Mouse (Mus musculus) liver, embryonic 16.5 days (tissue): ENCODE results near the gene Pla2g1b. TPM values are rescaled to one million over a fixed set of nuclear protein-coding genes. Genes with fewer than 3 reads are reported as not detected.
A peak's percentile ranks its signal among the peaks of the same experiment; 100 is the strongest.

ENCODE experiments used
- ATAC-seq: fragments of 200-750 bp; cut with Nextera tagmentation; 2 replicates; pipeline ENCODE4 v1.8.0; 2017; ENCODE audit warnings: low read depth, mild to moderate bottlenecking, moderate number of reproducible peaks, moderate library complexity
- H3K27ac ChIP-seq: fragments of 300-500 bp; sonication (generic); 2 replicates; pipeline ENCODE4 v1.5.1; 2014; ENCODE audit warnings: mild to moderate bottlenecking, low read length
- H3K27me3 ChIP-seq: fragments of 300-500 bp; sonication (generic); 2 replicates; pipeline ENCODE4 v1.6.1; 2014; ENCODE audit warnings: low read depth, low read length, mixed read lengths; ENCODE audit not compliant: control insufficient read depth, insufficient read depth
- H3K36me3 ChIP-seq: fragments of 300-500 bp; sonication (generic); 2 replicates; pipeline ENCODE4 v1.6.1; 2014; ENCODE audit warnings: mild to moderate bottlenecking; ENCODE audit not compliant: control insufficient read depth, insufficient read depth
- H3K4me1 ChIP-seq: fragments of 300-500 bp; sonication (generic); 2 replicates; pipeline ENCODE4 v1.6.1; 2014; ENCODE audit warnings: low read depth, low read length, mixed read lengths; ENCODE audit not compliant: control insufficient read depth
- H3K4me2 ChIP-seq: fragments of 300-500 bp; sonication (generic); 2 replicates; pipeline ENCODE4 v1.6.1; 2014; ENCODE audit warnings: low read depth, low read length, mixed read lengths
- H3K4me3 ChIP-seq: fragments of 300-500 bp; sonication (generic); 2 replicates; pipeline ENCODE4 v1.5.1; 2014; ENCODE audit warnings: low read depth, mild to moderate bottlenecking, low read length
- H3K9ac ChIP-seq: fragments of 300-500 bp; sonication (generic); 2 replicates; pipeline ENCODE4 v1.6.1; 2014; ENCODE audit warnings: low read depth, low read length
- H3K9me3 ChIP-seq: fragments of 300-500 bp; sonication (generic); replicated peaks from 2 replicates; pipeline ENCODE4 v1.6.1; 2016; ENCODE audit warnings: low read length; ENCODE audit not compliant: control insufficient read depth
- WGBS: fragments of 180-500 bp; shearing (Covaris S2); extraction: QIAGEN DNeasy Blood & Tissue Kit; methylation state at CpG from one replicate; pipeline ENCODE4 v1.1.7; 2014; ENCODE audit not compliant: insufficient replicate concordance; 5-methylcytosine and 5-hydroxymethylcytosine counted together
- polyA plus RNA-seq: library from polyadenylated mRNA; unstranded; fragments of >200 nt; fragmentation: Nextera tagmentation; extraction: Ambion mirVana; gene quantifications from 2 replicates; pipeline ENCODE4 v1.2.1, GENCODE M21; 2015

The Pla2g1b gene
- polyA plus RNA-seq, 1 experiment from 2014 or later: not detected

GRCm38 (mm10) chr5:115487942-115488580 lies 22.0 kb downstream of the Pla2g1b start:
- Histone ChIP-seq H3K9ac (peak overlapping the region; percentile 87), H3K4me1 (peaks cover 38% of the 10 kb centered on the region), H3K9me3 (no peaks in the 10 kb centered on the region), H3K27me3 (no peaks in the 10 kb centered on the region), H3K36me3 (no peaks in the 10 kb centered on the region), H3K4me3 (no peak overlapping the region), H3K4me2 (peak overlapping the region; percentile 88), H3K27ac (0 out of 2 replicates have a peak overlapping the region, but pooled peaks have one; percentile 100)
- ATAC-seq: no peak
- WGBS: 54% methylated on average over 9 of the region's 9 CpGs

DNA sequence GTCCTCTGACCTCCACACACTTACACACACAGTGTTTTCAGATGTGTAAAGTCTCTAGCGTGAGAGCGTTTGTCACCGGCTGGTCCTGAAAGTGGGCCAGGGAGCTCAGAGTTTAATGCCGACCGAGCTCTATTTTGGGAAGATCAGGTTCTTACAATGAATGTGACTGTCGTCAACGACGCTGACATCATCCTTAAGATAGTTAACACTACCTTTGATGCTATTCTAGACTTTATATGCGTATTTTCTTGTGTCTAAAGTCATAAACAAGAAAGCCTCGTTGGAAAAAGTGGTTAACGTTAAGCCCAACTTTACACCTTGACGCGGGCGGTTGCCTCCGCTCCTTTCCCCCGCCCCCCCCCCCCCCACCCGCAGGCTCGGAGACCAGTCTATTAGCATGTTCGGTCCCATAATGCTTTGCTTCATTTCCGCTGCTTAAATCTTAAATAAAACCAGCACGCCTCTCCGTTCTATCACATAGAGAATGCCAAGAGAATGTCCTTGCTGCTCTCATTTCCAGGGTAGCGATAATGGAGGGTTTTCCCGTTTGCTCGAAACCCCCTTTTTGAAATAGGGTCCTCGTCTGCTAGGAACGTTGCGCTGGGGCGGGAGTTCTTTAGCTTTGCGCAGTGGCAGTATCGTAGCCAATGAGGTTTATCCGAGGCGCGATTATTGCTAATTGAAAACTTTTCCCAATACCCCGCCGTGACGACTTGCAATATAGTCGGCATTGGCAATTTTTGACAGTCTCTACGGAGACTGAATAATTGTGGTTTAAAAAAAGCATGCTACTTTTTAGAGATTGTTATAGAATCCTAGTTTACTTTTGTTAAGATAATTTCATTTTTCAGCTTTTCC lies 23.0 kb downstream of the Pla2g1b start:
- Histone ChIP-seq H3K9me3 (no peaks in the 10 kb centered on the region), H3K4me3 (peak overlapping the region; percentile 58), H3K9ac (peak overlapping the region; percentile 87), H3K27ac (peak overlapping the region; percentile 100), H3K4me2 (peak overlapping the region; percentile 88), H3K27me3 (no peaks in the 10 kb centered on the region), H3K4me1 (peaks cover 34% of the 10 kb centered on the region), H3K36me3 (no peaks in the 10 kb centered on the region)
- peak; percentile 73 for ATAC-seq
- WGBS: under 1% methylated on average over 39 of the region's 39 CpGs

- under 1% methylated on average over 50 of the region's 50 CpGs for WGBS
- H3K4me3 ChIP-seq: peak overlapping the region; percentile 58
- H3K9me3 ChIP-seq: no peaks in the 10 kb centered on the region
- H3K27me3 ChIP-seq: no peaks in the 10 kb centered on the region
- peak overlapping the region; percentile 100 for H3K27ac ChIP-seq
- H3K9ac ChIP-seq: peak overlapping the region; percentile 87
- peak overlapping the region; percentile 88 for H3K4me2 ChIP-seq
- H3K4me1 ChIP-seq: peaks cover 29% of the 10 kb centered on the region
- ATAC-seq: peak; percentile 80
- no peaks in the 10 kb centered on the region for H3K36me3 ChIP-seq
These were observed 23.9 kb downstream of the Pla2g1b start for GRCm38 (mm10) chr5:115489699-115490637.

DNA sequence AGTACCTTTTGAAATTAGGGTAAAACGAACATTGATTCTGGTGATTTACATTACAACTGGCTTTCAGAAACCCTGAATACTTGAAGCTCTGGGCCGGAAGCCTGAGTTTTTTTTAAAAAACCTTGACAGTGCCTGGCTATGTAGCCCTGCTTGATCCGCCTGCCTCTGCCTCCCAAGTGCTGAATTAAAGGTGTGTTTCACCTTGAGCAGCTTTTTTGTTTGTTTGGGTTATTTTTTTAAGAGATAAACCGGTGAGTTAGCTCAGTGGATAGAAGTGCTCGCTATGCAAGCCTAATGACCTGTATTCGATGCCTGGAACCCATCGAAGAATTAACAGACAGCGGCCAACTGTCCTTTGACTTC lies 24.6 kb downstream of the Pla2g1b start:
- peaks cover 28% of the 10 kb centered on the region for H3K4me1 ChIP-seq
- H3K27ac ChIP-seq: peak overlapping the region; percentile 100
- H3K27me3 ChIP-seq: no peaks in the 10 kb centered on the region
- peak overlapping the region; percentile 88 for H3K4me2 ChIP-seq
- peak overlapping the region; percentile 56 for H3K9ac ChIP-seq
- H3K9me3 ChIP-seq: no peaks in the 10 kb centered on the region
- H3K4me3 ChIP-seq: peak overlapping the region; percentile 25
- ATAC-seq: no peak
- WGBS: 6% methylated on average over 8 of the region's 8 CpGs
- H3K36me3 ChIP-seq: no peaks in the 10 kb centered on the region

DNA sequence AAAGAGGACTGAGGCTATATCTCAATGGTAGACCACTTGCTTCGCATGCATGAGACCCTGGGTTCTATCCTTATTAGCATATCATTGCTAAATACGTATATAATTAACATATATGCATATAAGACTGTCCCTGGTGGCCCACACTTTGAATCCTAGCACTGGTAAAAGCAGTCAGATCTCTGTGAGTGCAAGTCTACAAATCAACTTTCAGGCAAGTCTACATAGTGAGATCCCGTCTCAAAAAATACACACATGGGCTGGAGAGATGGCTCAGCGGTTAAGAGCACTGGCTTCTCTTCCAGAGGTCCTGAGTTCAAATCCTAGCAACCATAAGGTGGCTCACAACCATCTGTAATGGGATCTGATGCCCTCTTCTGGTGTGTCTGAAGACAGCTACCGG lies 25.0 kb downstream of the Pla2g1b start:
- no peak overlapping the region for H3K4me3 ChIP-seq
- WGBS: 24% methylated on average over 5 of the region's 5 CpGs
- H3K27ac ChIP-seq: peak overlapping the region; percentile 100
- peak overlapping the region; percentile 88 for H3K4me2 ChIP-seq
- no peaks in the 10 kb centered on the region for H3K9me3 ChIP-seq
- H3K36me3 ChIP-seq: no peaks in the 10 kb centered on the region
- peak overlapping the region; percentile 56 for H3K9ac ChIP-seq
- H3K4me1 ChIP-seq: peaks cover 28% of the 10 kb centered on the region
- ATAC-seq: no peak
- no peaks in the 10 kb centered on the region for H3K27me3 ChIP-seq

- ATAC-seq: no peak
- Histone ChIP-seq H3K36me3 (no peaks in the 10 kb centered on the region), H3K27ac (0 out of 2 replicates have a peak overlapping the region, but pooled peaks have one; percentile 17), H3K9me3 (no peaks in the 10 kb centered on the region), H3K27me3 (no peaks in the 10 kb centered on the region), H3K4me1 (peaks cover 28% of the 10 kb centered on the region), H3K9ac (peak overlapping the region; percentile 30), H3K4me3 (peak overlapping the region; percentile 22), H3K4me2 (peak overlapping the region; percentile 88)
- 5% methylated on average over 28 of the region's 28 CpGs for WGBS
These were observed 25.8 kb downstream of the Pla2g1b start for GRCm38 (mm10) chr5:115491771-115492322.

- ATAC-seq: no peak
- H3K4me2 ChIP-seq: no peak overlapping the region
- H3K4me1 ChIP-seq: peaks cover 28% of the 10 kb centered on the region
- no peaks in the 10 kb centered on the region for H3K9me3 ChIP-seq
- no peak overlapping the region for H3K27ac ChIP-seq
- no peaks in the 10 kb centered on the region for H3K27me3 ChIP-seq
- H3K36me3 ChIP-seq: no peaks in the 10 kb centered on the region
- 64% methylated on average over 6 of the region's 6 CpGs for WGBS
- no peak overlapping the region for H3K9ac ChIP-seq
- no peak overlapping the region for H3K4me3 ChIP-seq
These were observed 26.8 kb downstream of the Pla2g1b start for GRCm38 (mm10) chr5:115492711-115493335.

DNA sequence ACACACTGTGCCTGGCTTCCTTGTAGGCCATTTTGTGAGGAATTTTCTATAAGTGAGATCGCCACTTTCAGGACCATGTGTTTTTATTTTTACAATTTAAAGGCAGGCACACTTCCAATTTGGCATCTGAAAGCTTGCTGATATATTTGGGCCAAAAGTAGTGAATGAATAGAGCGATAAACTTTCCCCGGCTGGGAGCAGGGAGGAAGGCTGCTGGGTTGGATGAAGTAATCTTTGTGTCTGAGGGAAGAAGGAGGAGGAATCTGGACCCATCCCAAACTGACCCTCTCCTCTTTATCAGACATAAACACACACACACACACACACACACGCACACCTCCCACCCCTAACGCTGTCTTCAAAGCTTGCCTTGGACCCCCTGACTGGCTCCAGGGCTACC lies 27.4 kb downstream of the Pla2g1b start:
- Histone ChIP-seq H3K9ac (no peak overlapping the region), H3K36me3 (no peaks in the 10 kb centered on the region), H3K27me3 (no peaks in the 10 kb centered on the region), H3K4me3 (no peak overlapping the region), H3K4me1 (peaks cover 27% of the 10 kb centered on the region), H3K27ac (no peak overlapping the region), H3K9me3 (no peaks in the 10 kb centered on the region), H3K4me2 (no peak overlapping the region)
- whole genome bisulfite sequencing: 60% methylated on average over 5 of the region's 5 CpGs
- ATAC-seq: no peak
